Mouse (Mus musculus): ENCODE measurements at regions not wholly inside any gene's neighbourhood (a gene's known extent, or its start where the extent isn't known, plus 50 kb on each side); places are given as distances from the start of the nearest gene placed in this dataset.

DNA sequence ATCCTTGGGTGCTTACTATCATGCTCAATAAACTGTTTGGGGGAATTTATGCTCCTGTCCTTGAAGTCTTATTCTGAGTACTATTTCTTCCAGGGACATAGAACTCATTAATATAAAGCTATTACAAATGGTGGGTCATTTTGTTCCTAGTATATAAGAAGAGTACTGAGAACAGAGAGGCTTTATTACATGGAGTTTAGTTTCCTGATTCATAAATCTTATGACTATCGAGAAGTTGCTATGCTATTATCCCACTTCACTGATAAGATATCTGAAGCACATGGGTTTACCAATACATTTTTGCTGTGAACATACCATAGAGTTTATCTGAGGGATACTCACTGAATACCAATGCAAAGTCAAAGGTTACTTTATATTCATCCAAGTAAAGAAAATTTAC, 399.5 kb downstream of the Osr1 start:
- TF ChIP-seq ZC3H11A (IDR thresholded peaks at IDR 0.05; ENCODE audit: borderline replicate concordance, low read depth, low read length), result no peak
- no peak for TF ChIP-seq HCFC1 (IDR thresholded peaks at IDR 0.05; ENCODE audit: borderline replicate concordance, insufficient read depth, low read length)

Measured in ES-E14 (cell line).